Mouse (Mus musculus) heart, adult 2 months (tissue): ENCODE measurements around the gene Wwc2.

Experiments
- CTCF ChIP-seq: fragments of 200-600 bp; IDR thresholded peaks from 2 replicates; pipeline ENCODE4 v1.8.1; 2022; ENCODE audit warnings: antibody characterized with exemption, mild to moderate bottlenecking, moderate library complexity
- POLR2A ChIP-seq: fragments of 200-500 bp; IDR thresholded peaks from 2 replicates; pipeline ENCODE4 v1.6.1; 2011; ENCODE audit warnings: mild to moderate bottlenecking, low read depth, low read length, control low read depth; ENCODE audit not compliant: insufficient read depth

DNA sequence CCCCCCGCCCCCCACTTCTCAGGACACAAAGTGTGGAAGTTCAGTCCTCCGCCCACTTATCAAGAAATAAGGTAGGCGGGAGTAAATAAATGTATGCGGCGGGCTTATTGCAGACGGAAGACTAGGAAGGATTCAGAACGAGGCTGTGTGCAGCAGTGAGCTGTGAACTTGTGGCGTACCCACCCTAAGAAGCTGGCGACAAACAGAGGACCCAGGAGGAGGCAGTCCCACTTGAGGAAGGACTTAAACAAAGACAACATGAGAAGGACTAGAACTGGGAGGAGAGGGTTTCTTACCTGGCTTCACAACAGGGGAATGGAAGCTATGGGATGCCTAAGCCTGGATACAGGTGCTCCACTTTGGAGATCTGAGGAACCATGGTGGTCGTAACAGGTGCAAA is 147.1 kb downstream of the Wwc2 start:
- TF ChIP-seq CTCF (no peak), POLR2A (no peak)
